Mouse (Mus musculus) heart, adult 18-20 months (tissue): ENCODE measurements around the gene Cdk8. TPM values are rescaled to one million over a fixed set of nuclear protein-coding genes. Genes with fewer than 3 reads are reported as not detected.

ENCODE experiments used
- DNase-seq, 2 experiments: peaks; one replicate each; pipeline ENCODE4 v3.0.0; 2021 to 2022; ENCODE audit warnings: mixed read lengths in 1 of 2
- total RNA-seq, 2 experiments: library from RNA; stranded (reverse); gene quantifications; 2 replicates each; pipeline ENCODE4 v1.2.3; 2021

Gene Cdk8
- total RNA-seq, 2 experiments from 2014 or later = 17.4 to 19.4 TPM

- no peak for DNase-seq
Observed at GRCm38 (mm10) chr5:146281241-146281818, 50.3 kb downstream of the Cdk8 start.

- DNase-seq = no peak
Observed at GRCm38 (mm10) chr5:146281884-146282579, 51.0 kb downstream of the Cdk8 start.

GRCm38 (mm10) chr5:146283899-146284298 is 52.9 kb downstream of the Cdk8 start:
- DNase-seq = no peak

GRCm38 (mm10) chr5:146287416-146287815 is 56.4 kb downstream of the Cdk8 start:
- no peak for DNase-seq

- no peak for DNase-seq
Observed at GRCm38 (mm10) chr5:146288048-146288501, 57.0 kb downstream of the Cdk8 start.

GRCm38 (mm10) chr5:146289921-146290320 is 58.9 kb downstream of the Cdk8 start:
- no peak for DNase-seq

- no peak for DNase-seq
Observed at GRCm38 (mm10) chr5:146290446-146290845, 59.4 kb downstream of the Cdk8 start.

GRCm38 (mm10) chr5:146291560-146291959 is 60.5 kb downstream of the Cdk8 start:
- DNase-seq = no peak

GRCm38 (mm10) chr5:146292896-146293680 is 62.1 kb downstream of the Cdk8 start:
- peak in 1 of 2 experiments; percentile 22 for DNase-seq

GRCm38 (mm10) chr5:146293919-146294700 is 63.1 kb downstream of the Cdk8 start:
- DNase-seq = no peak

- no peak for DNase-seq
Observed at GRCm38 (mm10) chr5:146294834-146295233, 63.8 kb downstream of the Cdk8 start.

- no peak for DNase-seq
Observed at GRCm38 (mm10) chr5:146298807-146299519, 67.9 kb downstream of the Cdk8 start.

GRCm38 (mm10) chr5:146299520-146299870 is 68.5 kb downstream of the Cdk8 start:
- peak; percentile 59 to 60 for DNase-seq

- peak; percentile 58 to 82 for DNase-seq
Observed at GRCm38 (mm10) chr5:146303470-146303869, 72.4 kb downstream of the Cdk8 start.

GRCm38 (mm10) chr5:146307046-146307743 is 76.2 kb downstream of the Cdk8 start:
- DNase-seq = no peak

GRCm38 (mm10) chr5:146307744-146308096 is 76.7 kb downstream of the Cdk8 start:
- DNase-seq = no peak

GRCm38 (mm10) chr5:146314538-146314937 is 83.5 kb downstream of the Cdk8 start:
- no peak for DNase-seq

GRCm38 (mm10) chr5:146315268-146315921 is 84.4 kb downstream of the Cdk8 start:
- DNase-seq = peak; percentile 37 to 39

- DNase-seq = no peak
Observed at GRCm38 (mm10) chr5:146316316-146316715, 85.3 kb downstream of the Cdk8 start.

GRCm38 (mm10) chr5:146318051-146318450 is 87.0 kb downstream of the Cdk8 start:
- DNase-seq = peak; percentile 65 to 74

GRCm38 (mm10) chr5:146318461-146318860 is 87.4 kb downstream of the Cdk8 start:
- DNase-seq = peak; percentile 50 to 57
